Mouse (Mus musculus) left cerebral cortex, postnatal 36 days (tissue): Measurements from ENCODE around the gene Rab44. TPM values are rescaled to one million over a fixed set of nuclear protein-coding genes. Genes with fewer than 3 reads are reported as not detected.

Source experiments
- DNase-seq, 2 experiments: peaks; one replicate each; pipeline ENCODE4 v3.0.0; 2021 to 2022; ENCODE audit warnings: low spot score in 2 of 2, mixed read lengths in 1 of 2
- intact Hi-C: fragments of 180-260 bp; cut with DNase I; formaldehyde crosslinking; loops from one replicate; pipeline ENCODE4 v1.15.1; 2025
- total RNA-seq, 2 experiments: library from RNA; stranded (reverse); gene quantifications; 2 replicates each; pipeline ENCODE4 v1.2.3; 2021

Rab44 gene
- total RNA-seq, 2 experiments from 2014 or later: 0.52 TPM; not detected in 1

DNA sequence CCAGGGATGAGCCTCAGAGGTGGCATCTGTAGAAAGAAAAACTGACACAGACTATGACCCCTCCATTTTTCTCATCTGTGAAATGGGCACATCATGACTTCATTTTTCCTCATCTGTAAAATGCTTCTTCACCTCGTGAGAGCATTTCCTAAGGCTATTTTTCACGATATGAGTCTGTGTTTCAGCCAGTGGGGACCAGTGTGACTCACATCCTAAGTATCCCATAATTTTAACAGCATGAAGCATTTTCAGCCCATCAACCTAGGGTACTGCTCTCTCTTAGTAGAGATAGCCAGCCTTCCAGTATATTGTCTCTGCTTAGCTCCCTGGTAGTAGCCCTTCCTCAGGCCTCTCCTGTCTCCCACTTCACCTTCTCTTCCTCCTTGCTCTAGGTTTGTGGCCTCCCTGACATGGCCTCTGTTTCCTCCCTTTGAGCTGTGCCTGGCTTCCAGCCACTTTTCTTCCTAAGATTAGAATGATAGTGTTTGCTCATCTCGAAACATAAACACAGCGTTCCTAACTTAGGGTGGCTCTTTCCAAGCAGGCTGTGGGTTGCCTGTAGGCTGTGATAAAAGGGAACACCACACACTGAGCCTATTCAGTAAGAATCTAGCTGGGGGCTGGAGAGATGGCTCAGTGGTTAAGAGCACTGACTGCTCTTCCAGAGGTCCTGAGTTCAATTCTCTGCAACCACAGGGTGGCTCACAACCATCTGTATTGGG is 66.6 kb downstream of the Rab44 start:
- no peak for DNase-seq

DNA sequence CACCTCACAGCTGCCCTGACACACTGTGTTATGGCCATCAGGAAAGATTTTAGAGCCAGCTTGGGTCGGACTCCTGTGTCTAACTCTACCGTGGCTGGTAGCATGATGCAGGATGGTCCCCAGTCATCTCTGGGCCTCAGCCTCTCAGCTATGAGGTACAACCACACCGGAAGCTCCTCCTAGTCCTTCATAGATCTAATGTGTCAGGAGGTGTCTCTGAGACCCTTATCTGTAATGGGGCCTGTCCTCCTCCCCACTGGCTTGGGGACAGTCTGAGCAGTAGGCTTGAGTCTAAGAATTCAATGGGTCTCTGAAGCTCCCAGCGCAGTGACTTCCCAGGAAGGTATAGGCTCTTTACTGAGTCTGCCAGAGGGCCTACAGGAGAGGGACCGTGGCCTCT is 67.8 kb downstream of the Rab44 start:
- intact Hi-C loops: no loop called here
- no peak for DNase-seq

More for the DNA sequence above, 66.6 kb downstream of the Rab44 start:
- intact Hi-C loops: no loop called here

DNA sequence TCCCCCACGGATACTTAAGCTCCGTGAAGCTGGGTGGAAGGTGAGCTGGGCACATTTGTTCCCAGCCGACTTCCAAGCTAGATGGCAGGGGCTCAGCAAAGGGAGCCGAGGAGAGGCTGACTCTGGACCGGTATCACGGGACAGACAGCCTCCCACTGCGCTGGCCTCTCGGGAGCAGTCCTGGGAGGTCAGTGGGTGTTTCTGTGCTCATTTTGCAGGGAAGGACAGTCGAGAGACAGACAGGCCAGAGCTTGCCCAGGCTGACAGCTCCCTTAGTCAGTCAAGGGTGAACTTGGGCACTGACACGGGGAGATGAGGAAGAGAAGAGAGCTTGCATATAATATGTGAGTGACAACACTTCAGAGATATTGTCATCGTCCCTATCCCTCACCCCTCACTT is 69.2 kb downstream of the Rab44 start:
- DNase-seq: no peak
- intact Hi-C loops: no loop called here

DNA sequence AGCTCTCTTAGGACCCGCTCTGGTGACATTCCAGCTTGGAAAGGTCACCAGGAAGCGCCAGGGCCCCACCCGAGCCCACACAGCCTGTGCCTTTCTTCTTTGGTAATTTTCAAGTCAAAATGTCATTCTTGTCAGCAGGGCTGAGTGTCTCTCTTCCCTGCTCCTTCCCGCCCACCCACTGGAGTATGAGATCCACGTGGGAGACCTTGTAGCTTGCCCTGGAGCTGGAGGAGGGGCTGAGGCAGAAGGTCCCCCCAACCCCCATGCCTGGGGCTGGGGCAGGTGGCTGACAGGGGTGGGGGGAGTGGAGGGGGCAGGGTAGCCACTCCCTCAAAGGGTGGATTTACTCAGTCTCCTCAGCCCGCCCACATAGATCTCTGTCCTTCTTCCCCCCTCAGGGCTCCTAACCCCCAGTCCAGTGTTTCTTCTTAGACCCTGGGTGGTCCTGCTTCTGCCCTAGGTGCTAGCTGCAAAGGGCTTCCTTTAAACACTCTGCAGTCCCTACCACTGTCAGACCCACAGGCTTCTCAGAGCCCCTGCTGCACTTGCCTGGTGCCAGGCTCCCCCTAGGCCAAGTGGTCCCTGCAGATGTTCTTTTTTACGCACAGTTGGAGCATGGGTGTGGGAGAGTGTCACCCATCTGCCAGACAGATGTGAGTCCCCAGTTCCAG is 71.6 kb downstream of the Rab44 start:
- DNase-seq: no peak
- intact Hi-C loops: no loop called here

DNA sequence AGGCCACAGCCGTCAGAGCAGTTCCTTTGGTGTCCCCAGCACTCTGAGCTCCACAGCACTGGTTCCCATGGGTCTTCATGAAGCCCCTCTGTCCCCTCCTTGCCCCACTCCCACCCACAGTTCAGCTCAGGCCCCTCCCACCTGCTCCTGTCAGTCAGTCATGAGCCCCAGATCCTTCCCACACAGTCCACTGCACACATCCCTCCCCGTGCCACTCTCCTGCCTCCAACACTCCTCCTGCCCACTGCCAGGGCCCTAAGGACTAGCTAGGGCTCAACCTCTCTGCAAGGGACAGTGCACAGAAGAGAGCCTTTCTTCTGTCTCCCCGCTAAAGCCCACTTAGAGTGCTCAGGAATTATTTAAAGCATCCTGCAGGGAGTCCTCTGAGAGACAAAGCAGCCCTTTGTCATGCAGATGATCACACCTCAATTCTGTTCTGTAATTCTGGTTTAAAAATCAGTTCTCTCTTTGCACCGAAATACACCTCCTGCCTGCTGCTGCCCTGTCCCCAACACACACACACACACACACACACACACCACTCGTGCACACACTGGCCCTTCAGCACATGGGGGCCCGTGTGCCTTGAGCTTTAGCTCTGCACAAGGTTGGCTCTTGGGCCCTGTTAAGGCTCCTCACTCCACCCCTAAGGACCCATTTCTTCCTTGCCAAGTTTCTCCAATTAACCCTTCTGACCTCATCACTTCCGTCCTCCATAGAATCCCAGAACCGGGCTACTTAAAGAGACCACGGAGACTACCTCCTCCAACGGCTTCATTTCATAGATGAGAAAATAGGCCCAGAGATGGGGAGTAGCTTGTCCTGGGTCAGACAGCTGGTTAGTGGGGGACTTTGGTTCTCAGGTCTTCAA is 73.3 kb downstream of the Rab44 start:
- intact Hi-C loops: no loop called here
- no peak for DNase-seq

DNA sequence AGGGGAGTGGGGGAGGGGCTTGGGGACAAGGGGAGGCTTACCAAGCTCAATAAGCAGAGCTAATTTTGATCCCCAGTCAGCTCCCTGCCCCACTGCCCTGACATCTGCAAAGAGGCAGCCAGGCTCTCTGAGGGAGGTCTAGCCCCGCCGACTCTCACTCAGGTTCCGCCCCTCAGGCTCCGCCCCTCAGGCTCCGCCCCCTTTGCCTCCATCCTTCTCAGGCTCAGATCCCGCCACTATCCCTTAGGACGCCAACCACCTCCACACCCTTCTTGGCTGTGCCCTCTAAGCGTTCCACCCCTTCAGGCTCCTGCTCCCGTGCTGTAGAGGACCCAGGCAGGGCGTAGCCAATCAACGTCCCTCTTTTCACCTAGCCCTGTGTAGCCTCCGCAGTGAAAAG is 75.0 kb downstream of the Rab44 start:
- intact Hi-C loops: no loop called here
- DNase-seq: no peak

DNA sequence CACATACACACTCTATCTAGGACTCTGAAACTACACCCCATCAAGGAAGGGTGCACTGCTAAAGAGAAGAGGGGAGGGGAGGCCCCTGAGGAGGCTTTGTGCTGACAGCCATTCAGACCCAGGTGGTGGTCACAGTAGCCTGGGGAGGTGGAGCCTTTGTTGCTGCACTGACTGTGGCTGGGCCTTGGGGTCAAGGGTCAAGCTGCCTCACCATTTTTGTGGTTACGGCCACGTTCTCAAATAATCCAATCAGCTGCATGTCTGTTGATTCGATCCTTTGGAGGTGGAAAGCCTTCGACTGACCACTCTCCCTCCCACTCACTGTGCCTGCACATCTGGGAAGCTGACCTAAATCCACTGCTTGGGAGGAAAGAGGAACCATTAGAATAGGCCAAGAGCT is 81.6 kb downstream of the Rab44 start:
- DNase-seq: no peak
- intact Hi-C loops: no loop called here

Other genes starting within 250 kb of the Rab44 start
- gene 4930539E08Rik, start 198.8 kb upstream of the Rab44 start, total RNA-seq: 10 to 100 TPM; 12.2 to 15.4 TPM
- not detected for gene Pxt1, start 170.3 kb upstream of the Rab44 start, total RNA-seq
- gene Kctd20, start 162.2 kb upstream of the Rab44 start, total RNA-seq: 10 to 100 TPM; 72.8 to 77.6 TPM
- gene Stk38, start 106.2 kb upstream of the Rab44 start, total RNA-seq: 10 to 100 TPM; 35.0 to 62.2 TPM
- gene Srsf3, start 81.5 kb upstream of the Rab44 start, total RNA-seq: 100 to 1,000 TPM; 101 to 118 TPM
- 10 to 100 TPM; 27.0 to 40.0 TPM for gene Cdkn1a, start 23.2 kb upstream of the Rab44 start, total RNA-seq
- gene Cpne5, start 124.0 kb downstream of the Rab44 start, total RNA-seq: 100 to 1,000 TPM; 146 to 155 TPM
- gene Ppil1, start 150.0 kb downstream of the Rab44 start, total RNA-seq: 10 to 100 TPM; 16.7 to 19.0 TPM
- 10 to 100 TPM; 78.1 to 94.7 TPM for gene BC004004, start 154.6 kb downstream of the Rab44 start, total RNA-seq
- gene Pi16, start 203.5 kb downstream of the Rab44 start, total RNA-seq: 1 to 10 TPM; 1.1 to 1.3 TPM
- 100 to 1,000 TPM; 492 to 581 TPM for gene Mtch1, start 233.8 kb downstream of the Rab44 start, total RNA-seq
- 1 to 10 TPM; 5.6 to 7.0 TPM for gene Fgd2, start 246.8 kb downstream of the Rab44 start, total RNA-seq